Mouse (Mus musculus): ENCODE measurements around the gene Gm3298. TPM values are rescaled to one million over a fixed set of nuclear protein-coding genes. Genes with fewer than 3 reads are reported as not detected.
"Not testable (repeated sequence)": the region's sequence is repeated elsewhere in the genome, so short reads cannot be mapped to it uniquely, and the experiment has no call there.

Gm3298 gene
- total RNA-seq (2014; rRNA removed) (not detected in 2 replicates), polyA plus RNA-seq (2015; fragmentation: Nextera tagmentation; extraction: Ambion mirVana) (0.51 TPM in 1 of 2 replicates, not detected in the other)

DNA sequence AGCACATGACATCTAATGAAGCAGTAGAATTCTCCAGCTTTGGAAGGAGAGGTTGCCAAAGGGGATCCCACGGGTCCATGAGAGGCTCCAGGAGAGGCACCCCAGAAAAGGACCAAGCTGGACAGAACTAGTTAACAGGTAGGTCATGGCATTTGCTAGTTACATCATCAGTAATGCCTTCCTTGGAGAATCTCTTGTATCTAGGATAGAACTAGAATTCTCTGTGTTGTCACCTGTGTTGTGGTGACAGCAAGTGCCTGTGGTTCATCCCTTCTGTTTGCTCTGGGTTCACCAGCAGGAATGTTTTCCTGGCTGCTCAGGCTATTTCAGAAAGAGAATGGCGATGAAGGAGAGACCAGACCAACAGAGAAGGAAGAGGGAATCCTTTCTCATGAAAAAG, at the start of gene Gm3298:
Gm3298 (plus strand) TSS at position 301 of the 400 bp plus-strand sequence.
- not testable (repeated sequence) for H3K9me3 ChIP-seq (ENCODE audit: low read length); H3K9ac ChIP-seq (replicated peaks; ENCODE audit: low read length); ATAC-seq; H3K4me1 ChIP-seq (ENCODE audit: insufficient read depth, low read length); H3K36me3 ChIP-seq (ENCODE audit: insufficient read depth, low read length); DNase-seq (ENCODE audit: low spot score); H3K27me3 ChIP-seq (ENCODE audit: insufficient read depth, low read length); H3K4me3 ChIP-seq (ENCODE audit: low read length); H3K27ac ChIP-seq; H3K4me2 ChIP-seq (ENCODE audit: low read depth, low read length)
- 60% methylated on average over 1 of the region's 2 CpGs for WGBS

DNA sequence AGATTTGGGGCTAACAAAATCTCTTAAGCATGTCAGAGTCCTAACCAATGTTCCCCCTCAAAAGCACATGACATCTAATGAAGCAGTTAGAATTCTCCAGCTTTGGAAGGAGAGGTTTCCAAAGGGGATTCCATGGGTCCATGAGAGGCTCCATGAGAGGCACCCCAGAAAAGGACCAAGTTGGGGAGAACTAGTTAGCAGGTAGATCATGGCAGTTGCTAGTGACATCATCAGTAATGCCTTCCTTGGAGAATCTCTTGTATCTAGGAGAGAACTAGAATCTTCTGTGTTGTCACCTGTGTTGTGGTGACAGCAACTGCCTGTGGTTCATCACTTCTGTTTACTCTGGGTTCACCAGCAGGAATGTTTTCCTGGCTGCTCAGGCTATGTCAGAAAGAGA, 32.1 kb upstream of the Gm3298 start, which contains the start of gene Gm8297:
Gm8297 (plus strand) TSS at position 301 of the 400 bp plus-strand sequence.
- ATAC-seq; H3K27me3 ChIP-seq (ENCODE audit: insufficient read depth, low read length); H3K36me3 ChIP-seq (ENCODE audit: insufficient read depth, low read length); H3K9me3 ChIP-seq (ENCODE audit: low read length); H3K9ac ChIP-seq (replicated peaks; ENCODE audit: low read length); DNase-seq (ENCODE audit: low spot score); H3K4me3 ChIP-seq (ENCODE audit: low read length); H3K27ac ChIP-seq; H3K4me2 ChIP-seq (ENCODE audit: low read depth, low read length); H3K4me1 ChIP-seq (ENCODE audit: insufficient read depth, low read length): not testable (repeated sequence)

DNA sequence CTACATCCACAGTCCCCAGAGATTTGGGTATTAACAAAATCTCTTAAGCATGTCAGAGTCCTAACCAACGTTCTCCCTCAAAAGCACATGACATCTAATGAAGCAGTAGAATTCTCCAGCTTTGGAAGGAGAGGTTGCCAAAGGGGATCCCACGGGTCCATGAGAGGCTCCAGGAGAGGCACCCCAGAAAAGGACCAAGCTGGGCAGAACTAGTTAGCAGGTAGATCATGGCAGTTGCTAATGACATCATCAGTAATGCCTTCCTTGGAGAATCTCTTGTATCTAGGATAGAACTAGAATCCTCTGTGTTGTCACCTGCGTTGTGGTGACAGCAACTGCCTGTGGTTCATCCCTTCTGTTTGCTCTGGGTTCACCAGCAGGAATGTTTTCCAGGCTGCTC, 34.6 kb downstream of the Gm3298 start, which contains the start of gene 4930555G01Rik:
4930555G01Rik (plus strand) TSS at position 301 of the 400 bp plus-strand sequence.
- ATAC-seq; H3K9me3 ChIP-seq (ENCODE audit: low read length); H3K4me1 ChIP-seq (ENCODE audit: insufficient read depth, low read length); H3K36me3 ChIP-seq (ENCODE audit: insufficient read depth, low read length); H3K4me3 ChIP-seq (ENCODE audit: low read length); H3K9ac ChIP-seq (replicated peaks; ENCODE audit: low read length); H3K27ac ChIP-seq; H3K4me2 ChIP-seq (ENCODE audit: low read depth, low read length); DNase-seq (ENCODE audit: low spot score); H3K27me3 ChIP-seq (ENCODE audit: insufficient read depth, low read length): not testable (repeated sequence)
- no CpG with 5 or more reads among the region's 3 CpGs for WGBS

Other genes with a start within 250 kb of the Gm3298 start
- gene Gm9602, start 239.6 kb upstream of the Gm3298 start, total RNA-seq (2014; rRNA removed): not detected in 2 replicates
- gene Gm9602, start 239.6 kb upstream of the Gm3298 start, polyA plus RNA-seq (2015; fragmentation: Nextera tagmentation; extraction: Ambion mirVana): not detected in 2 replicates
- gene Gm3269, start 177.8 kb upstream of the Gm3298 start, total RNA-seq (2014; rRNA removed): not detected in 2 replicates
- gene Gm3269, start 177.8 kb upstream of the Gm3298 start, polyA plus RNA-seq (2015; fragmentation: Nextera tagmentation; extraction: Ambion mirVana): not detected in 2 replicates
- not detected in 2 replicates for gene Gm3264, start 160.3 kb upstream of the Gm3298 start, total RNA-seq (2014; rRNA removed)
- 3.8 and 5.3 TPM in 2 replicates for gene Gm3264, start 160.3 kb upstream of the Gm3298 start, polyA plus RNA-seq (2015; fragmentation: Nextera tagmentation; extraction: Ambion mirVana)
- 0.22 TPM in 1 of 2 replicates, not detected in the other for gene Gm3278, start 123.5 kb upstream of the Gm3298 start, total RNA-seq (2014; rRNA removed)
- gene Gm3278, start 123.5 kb upstream of the Gm3298 start, polyA plus RNA-seq (2015; fragmentation: Nextera tagmentation; extraction: Ambion mirVana): 0.35 TPM in 1 of 2 replicates, not detected in the other
- not detected in 2 replicates for gene Gm8297, start 32.0 kb upstream of the Gm3298 start, total RNA-seq (2014; rRNA removed)
- not detected in 2 replicates for gene Gm8297, start 32.0 kb upstream of the Gm3298 start, polyA plus RNA-seq (2015; fragmentation: Nextera tagmentation; extraction: Ambion mirVana)
- not detected in 2 replicates for gene 4930555G01Rik, start 34.7 kb downstream of the Gm3298 start, total RNA-seq (2014; rRNA removed)
- not detected in 2 replicates for gene 4930555G01Rik, start 34.7 kb downstream of the Gm3298 start, polyA plus RNA-seq (2015; fragmentation: Nextera tagmentation; extraction: Ambion mirVana)
- 11.0 and 12.0 TPM in 2 replicates for gene Gm8281, start 55.1 kb downstream of the Gm3298 start, total RNA-seq (2014; rRNA removed)
- gene Gm8281, start 55.1 kb downstream of the Gm3298 start, polyA plus RNA-seq (2015; fragmentation: Nextera tagmentation; extraction: Ambion mirVana): 9.7 and 10.8 TPM in 2 replicates
- not detected in 2 replicates for gene Gm8279, start 115.6 kb downstream of the Gm3298 start, total RNA-seq (2014; rRNA removed)
- gene Gm8279, start 115.6 kb downstream of the Gm3298 start, polyA plus RNA-seq (2015; fragmentation: Nextera tagmentation; extraction: Ambion mirVana): 0.15 TPM in 1 of 2 replicates, not detected in the other
- not detected in 2 replicates for gene Gm3317, start 148.6 kb downstream of the Gm3298 start, total RNA-seq (2014; rRNA removed)
- not detected in 2 replicates for gene Gm3317, start 148.6 kb downstream of the Gm3298 start, polyA plus RNA-seq (2015; fragmentation: Nextera tagmentation; extraction: Ambion mirVana)
- not detected in 2 replicates for gene Gm8271, start 169.9 kb downstream of the Gm3298 start, total RNA-seq (2014; rRNA removed)
- gene Gm8271, start 169.9 kb downstream of the Gm3298 start, polyA plus RNA-seq (2015; fragmentation: Nextera tagmentation; extraction: Ambion mirVana): not detected in 2 replicates
- gene Gm3526, start 244.7 kb downstream of the Gm3298 start, total RNA-seq (2014; rRNA removed): not detected in 2 replicates
- not detected in 2 replicates for gene Gm3526, start 244.7 kb downstream of the Gm3298 start, polyA plus RNA-seq (2015; fragmentation: Nextera tagmentation; extraction: Ambion mirVana)

All from hindbrain, postnatal 0 days (tissue).